Mouse (Mus musculus): ENCODE measurements around the gene Rhox3f.
"Not testable (repeated sequence)": the region's sequence is repeated elsewhere in the genome, so short reads cannot be mapped to it uniquely, and the experiment has no call there.

Rhox3f gene

GRCm38 (mm10) chrX:37580692-37581091 lies at the start of gene Rhox3f:
TSS of gene Rhox3f (plus strand) at chrX:37580992.
- not testable (repeated sequence) for DNase-seq (ENCODE audit: low spot score in 2 of 2)

GRCm38 (mm10) chrX:37541719-37542118 lies 39.1 kb upstream of the Rhox3f start, which contains the start of gene Rhox3e:
TSS of gene Rhox3e (plus strand) at chrX:37542019.
- not testable (repeated sequence) for DNase-seq (ENCODE audit: low spot score in 2 of 2)

GRCm38 (mm10) chrX:37557112-37557511 lies 23.7 kb upstream of the Rhox3f start, which contains the start of gene Rhox4e:
TSS of gene Rhox4e (plus strand) at chrX:37557412.
- DNase-seq (ENCODE audit: low spot score in 2 of 2) = not testable (repeated sequence)

GRCm38 (mm10) chrX:37571105-37571504 lies 9.7 kb upstream of the Rhox3f start, which contains the start of gene Rhox2f:
TSS of gene Rhox2f (plus strand) at chrX:37571405.
- not testable (repeated sequence) for DNase-seq (ENCODE audit: low spot score in 2 of 2)

DNA sequence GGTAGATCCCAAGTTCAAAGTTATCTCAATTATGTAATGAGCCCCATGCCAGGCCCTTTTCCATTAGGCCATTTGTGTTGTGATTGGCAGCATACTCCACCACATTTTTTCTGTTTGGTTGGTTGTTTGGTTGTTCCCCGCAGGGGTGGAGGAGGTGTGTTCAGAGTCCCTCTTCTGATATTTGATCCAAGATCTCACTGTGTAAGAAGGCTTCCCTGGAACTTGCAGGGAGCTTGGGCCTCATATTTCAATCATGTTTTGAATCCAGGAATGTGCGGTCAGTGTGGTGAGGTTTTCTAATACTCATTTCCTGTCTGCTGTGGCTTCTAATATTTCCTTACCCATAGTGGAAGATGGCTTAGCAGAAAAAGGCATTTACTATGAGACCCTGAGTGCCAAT lies 8.2 kb upstream of the Rhox3f start:
- not testable (repeated sequence) for DNase-seq (ENCODE audit: low spot score in 2 of 2)

- DNase-seq (ENCODE audit: low spot score in 2 of 2) = not testable (repeated sequence)
Observed at GRCm38 (mm10) chrX:37607604-37608003, 26.8 kb downstream of the Rhox3f start, which contains the start of gene Rhox4f. TSS of gene Rhox4f (minus strand) at chrX:37607704.

DNA sequence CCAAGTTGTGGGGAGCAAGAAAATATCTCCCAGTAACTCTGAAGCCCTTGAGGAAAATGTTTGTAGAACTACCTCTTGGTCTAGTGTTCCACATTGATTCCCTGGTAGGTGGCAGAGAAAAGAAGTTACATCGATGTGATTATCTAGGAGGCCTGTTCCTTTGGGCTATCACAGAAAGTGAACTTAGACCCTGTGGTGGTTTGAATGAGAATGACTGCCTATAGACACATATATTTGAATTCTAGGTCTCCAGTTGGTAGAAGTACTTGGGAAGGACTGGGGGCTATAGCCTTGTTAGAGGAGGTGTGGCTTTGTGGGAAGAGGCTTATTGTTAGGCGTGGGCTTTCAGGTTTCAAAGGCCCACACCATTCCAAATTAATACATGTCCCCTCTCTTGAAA lies 47.7 kb downstream of the Rhox3f start, which contains the start of gene Rhox3g:
TSS of gene Rhox3g (minus strand) at position 101 of the 400 bp plus-strand sequence.
- not testable (repeated sequence) for DNase-seq (ENCODE audit: low spot score in 2 of 2)
